Mouse (Mus musculus): Measurements from ENCODE around the gene Cask. TPM values are rescaled to one million over a fixed set of nuclear protein-coding genes. Genes with fewer than 3 reads are reported as not detected.

Cask gene
- total RNA-seq, 1 experiment from 2014 or later = 34.4 TPM

DNA sequence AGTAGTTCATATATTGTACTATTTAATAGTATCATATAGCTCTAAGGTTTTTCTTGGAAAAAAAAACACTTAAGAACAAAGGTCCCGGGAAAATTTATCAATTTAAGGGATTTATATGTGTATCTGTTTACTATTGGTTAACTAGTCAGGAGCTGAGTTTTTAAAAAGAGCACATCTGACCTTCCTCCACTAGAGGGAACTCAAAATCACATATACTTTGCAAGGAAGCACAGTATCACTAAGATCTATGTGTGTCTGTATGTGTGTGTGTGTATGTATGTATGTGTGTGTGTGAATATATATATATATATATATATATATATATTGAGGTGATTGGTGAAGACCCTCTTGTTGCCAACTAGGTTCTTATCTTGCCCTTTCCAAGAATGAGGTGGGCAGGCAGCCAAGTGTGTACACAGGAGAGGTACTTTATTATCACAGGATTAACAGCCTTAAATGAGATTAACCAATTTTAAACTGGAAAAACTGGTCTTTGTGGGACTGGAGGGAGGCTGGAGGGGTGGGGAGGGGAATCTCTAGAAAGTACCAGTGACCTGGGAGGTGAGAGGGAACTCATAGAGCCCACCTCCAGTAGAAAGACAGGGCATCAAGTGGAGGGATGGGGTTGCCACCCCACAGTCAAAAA, 121.2 kb downstream of the Cask start:
- no peak for ATAC-seq (replicated peaks; ENCODE audit: insufficient number of reproducible peaks, low FRiP score, low TSS enrichment, poor library complexity, severe bottlenecking)

DNA sequence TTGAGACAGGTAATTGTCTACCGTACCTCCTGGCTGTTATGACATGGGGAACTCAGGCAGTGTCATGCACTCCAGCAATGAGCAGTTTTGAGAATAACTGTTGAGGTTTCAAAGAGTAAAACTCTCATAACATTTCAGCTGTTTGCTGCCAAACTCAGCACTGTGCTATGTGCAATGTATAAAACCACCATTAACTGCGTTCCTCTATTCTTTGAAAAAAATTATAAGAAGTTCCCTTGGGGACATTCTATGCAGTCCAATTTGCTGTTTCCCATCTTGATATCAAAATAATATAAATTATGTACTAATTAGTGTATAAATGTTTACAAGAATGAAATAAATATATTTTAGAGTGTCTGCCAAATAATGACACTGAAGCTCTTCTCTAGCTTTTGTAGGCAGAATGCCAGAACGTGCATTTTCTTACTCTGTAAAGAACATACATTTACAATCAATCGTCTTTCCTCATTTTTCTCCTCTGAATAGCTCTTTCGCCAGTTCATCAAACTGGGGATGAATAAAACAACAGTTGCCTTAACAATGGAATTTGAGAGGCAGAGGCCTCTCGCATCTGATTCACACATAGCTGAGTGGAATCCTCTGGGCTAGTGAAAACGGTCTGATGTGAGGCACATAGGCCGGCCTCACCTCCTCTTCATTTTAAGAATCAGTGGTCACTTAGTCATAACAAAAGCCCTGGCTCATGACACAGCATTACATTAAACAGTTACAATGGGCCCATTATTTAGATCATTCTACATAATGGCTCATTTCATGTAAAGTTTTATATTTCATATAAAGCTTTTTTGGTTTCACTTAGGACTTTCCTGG, 125.4 kb downstream of the Cask start:
- ATAC-seq (replicated peaks; ENCODE audit: insufficient number of reproducible peaks, low FRiP score, low TSS enrichment, poor library complexity, severe bottlenecking) = no peak

DNA sequence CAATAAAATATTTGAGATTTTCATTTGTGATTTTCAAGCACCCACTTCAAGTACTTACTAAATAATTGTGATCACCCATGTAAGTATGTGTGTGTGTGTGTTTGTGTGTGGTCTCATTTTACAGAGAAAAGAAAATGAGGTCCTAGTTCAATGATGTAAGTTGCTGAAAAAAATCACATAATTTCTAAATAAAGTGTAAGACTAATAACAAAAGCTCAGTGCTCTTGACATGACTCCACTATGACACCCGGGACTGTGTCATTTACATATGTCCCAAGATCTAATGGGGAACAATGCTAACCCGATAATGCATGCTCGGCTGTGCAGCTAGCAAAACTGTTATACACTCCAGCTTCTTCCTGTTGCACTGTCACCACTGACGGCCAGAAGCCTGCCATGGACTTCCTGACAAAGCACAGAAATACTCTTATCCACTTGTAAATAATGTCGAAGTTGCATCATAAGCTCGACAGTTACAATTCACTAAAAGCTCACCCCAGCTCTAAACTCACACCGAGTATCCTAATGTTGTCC, 130.8 kb downstream of the Cask start:
- ATAC-seq (replicated peaks; ENCODE audit: insufficient number of reproducible peaks, low FRiP score, low TSS enrichment, poor library complexity, severe bottlenecking) = no peak; the same call in 1 of the 2 replicates

DNA sequence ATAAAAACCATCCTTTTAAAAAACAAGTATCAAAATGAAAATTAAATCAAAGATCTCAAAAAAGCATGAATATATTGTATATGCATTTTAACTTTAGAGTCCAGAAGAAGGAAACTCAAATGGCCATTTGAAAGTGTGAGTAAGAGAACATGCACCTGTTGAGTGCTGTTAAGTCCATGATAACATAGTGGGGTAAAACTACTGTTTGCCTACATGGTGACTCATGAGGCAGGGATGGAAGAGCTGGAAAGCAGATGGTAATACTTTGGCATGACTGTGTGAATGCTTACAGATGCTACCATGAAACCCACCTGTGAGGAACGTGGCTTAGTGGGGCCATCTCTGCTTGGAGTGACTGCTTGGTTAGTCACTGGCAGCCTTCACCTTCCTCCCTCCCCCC, 132.9 kb downstream of the Cask start:
- no peak for ATAC-seq (replicated peaks; ENCODE audit: insufficient number of reproducible peaks, low FRiP score, low TSS enrichment, poor library complexity, severe bottlenecking)

DNA sequence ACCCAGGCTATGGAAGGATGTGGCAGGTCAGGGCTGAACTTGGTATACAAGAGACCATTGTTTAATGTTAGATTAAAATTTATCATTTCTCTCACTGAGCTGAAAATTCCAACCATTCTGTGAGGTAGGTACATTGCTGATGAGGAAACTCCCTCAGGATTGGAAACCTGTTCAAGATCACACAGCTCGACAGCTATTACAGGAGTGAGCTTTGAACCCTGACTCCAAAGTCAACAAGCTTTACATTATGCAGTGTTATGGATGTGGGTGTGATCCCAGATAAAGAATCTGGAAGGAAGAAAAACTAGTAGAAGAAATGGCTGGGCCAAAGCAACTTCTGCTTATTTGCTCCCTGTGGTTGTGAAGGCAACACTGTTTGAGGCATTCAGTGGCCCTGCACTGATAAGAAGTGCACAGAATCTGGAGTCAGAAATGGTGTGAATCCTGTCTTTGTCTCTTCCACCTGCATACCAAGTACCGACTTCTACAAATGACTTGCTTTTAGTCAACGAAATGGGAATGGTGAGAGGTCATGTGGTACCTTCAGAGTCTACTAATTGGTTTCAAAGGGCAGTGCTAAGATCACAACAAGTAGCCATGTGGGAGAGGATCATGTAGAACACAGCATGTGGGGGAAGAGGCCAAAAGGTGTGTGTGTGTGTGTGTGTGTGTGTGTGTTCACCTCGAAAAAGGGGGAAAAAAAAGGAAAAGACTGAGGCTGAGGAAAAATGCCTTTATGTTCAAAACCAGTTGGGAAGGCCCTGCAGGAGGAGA, 134.2 kb downstream of the Cask start:
- ATAC-seq (replicated peaks; ENCODE audit: insufficient number of reproducible peaks, low FRiP score, low TSS enrichment, poor library complexity, severe bottlenecking) = no peak

DNA sequence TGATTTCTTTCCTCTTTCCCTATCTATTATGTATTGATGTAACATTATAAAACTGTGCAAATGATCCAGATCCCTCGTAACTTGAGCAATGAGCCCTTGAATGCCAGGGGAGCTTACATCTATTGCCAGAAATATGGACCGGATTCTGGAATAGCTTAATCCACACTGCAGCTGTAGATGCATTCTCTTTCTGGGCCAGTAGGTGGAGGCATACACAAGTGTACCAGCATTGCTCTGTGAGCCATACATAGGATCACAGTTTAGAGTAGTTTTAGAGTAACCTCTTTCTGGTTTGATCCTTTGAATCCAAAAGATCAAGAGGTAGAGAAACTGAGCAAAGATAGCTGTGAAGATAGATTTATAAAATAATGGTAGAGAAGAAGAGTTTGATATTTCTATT, 141.0 kb downstream of the Cask start:
- ATAC-seq (replicated peaks; ENCODE audit: insufficient number of reproducible peaks, low FRiP score, low TSS enrichment, poor library complexity, severe bottlenecking) = 0 out of 2 replicates have a peak, but pooled peaks have one; percentile 53

DNA sequence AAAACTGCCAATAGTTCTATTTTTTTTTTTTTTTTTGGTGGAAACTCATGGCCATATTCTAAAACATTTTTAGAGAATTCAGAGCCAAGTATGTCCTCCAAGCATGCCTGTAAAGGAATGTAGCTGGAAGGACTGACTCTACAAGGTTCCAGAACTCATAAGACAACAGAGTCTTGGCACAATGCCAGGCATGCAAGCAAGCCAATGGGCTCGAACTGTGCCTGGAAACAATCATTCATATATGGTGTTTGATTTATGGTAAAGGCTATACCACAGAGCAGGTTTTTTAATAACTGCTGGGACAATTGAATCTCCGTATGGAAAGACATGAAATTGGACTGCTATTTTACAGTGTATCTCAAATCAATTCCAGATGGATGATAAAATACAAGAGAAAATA, 146.1 kb downstream of the Cask start:
- no peak for ATAC-seq (replicated peaks; ENCODE audit: insufficient number of reproducible peaks, low FRiP score, low TSS enrichment, poor library complexity, severe bottlenecking)

DNA sequence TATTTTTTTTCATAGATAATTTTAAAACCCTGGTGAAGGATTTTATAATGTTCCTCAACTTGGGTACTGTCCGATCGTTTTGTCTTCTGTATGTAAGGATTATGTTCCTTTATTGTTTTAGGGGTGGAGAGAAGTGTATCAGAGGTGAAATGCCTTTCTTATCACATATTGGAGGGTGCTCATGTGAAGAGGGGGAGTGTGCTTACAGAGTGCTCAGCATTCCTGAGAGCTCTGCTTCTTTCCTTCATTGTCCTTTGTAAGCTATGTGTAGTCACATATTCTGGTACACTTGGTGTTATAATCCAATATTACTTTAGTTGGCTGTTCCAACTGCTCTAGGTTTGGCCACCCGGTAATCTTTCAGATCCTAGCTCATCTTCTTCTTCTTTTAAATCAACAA, 150.5 kb downstream of the Cask start:
- ATAC-seq (replicated peaks; ENCODE audit: insufficient number of reproducible peaks, low FRiP score, low TSS enrichment, poor library complexity, severe bottlenecking) = no peak

DNA sequence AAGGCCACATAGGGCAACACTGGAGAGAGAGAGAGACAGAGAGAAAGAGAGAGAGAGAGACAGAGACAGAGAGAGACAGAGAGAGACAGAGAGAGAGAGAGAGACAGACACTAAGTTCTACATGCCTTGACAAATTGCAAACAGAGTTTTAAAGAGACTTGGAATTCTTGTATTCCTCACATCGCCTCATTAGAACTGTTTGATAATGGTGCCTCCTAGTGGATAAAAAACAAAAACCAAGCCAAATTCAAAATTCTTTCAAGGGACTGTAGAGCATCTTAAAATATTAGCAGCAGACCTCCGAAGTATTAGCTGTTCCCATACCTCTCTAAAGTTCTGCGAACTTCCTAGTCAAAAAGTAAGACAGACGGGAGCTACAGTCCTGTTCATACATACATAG, 159.3 kb downstream of the Cask start:
- no peak for ATAC-seq (replicated peaks; ENCODE audit: insufficient number of reproducible peaks, low FRiP score, low TSS enrichment, poor library complexity, severe bottlenecking)

DNA sequence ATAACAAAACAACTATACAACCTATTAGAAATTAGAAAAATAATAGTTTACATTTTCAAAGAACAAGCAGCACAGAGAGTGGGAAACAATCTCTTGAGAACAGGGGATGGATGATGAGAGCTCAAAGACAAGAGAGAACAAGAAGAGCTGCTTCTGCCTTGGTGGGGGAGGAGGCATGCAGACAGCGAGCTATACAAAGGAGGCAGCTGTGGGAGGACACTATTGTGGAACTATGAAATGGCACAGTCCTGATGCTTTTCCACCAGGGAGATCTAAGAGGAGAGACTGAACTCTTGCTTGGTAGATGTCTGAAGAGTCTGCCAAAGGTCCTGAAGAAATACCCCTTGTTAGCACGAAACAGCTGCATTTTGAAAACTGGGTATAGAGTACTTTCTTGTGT, 162.8 kb downstream of the Cask start:
- no peak for ATAC-seq (replicated peaks; ENCODE audit: insufficient number of reproducible peaks, low FRiP score, low TSS enrichment, poor library complexity, severe bottlenecking)

DNA sequence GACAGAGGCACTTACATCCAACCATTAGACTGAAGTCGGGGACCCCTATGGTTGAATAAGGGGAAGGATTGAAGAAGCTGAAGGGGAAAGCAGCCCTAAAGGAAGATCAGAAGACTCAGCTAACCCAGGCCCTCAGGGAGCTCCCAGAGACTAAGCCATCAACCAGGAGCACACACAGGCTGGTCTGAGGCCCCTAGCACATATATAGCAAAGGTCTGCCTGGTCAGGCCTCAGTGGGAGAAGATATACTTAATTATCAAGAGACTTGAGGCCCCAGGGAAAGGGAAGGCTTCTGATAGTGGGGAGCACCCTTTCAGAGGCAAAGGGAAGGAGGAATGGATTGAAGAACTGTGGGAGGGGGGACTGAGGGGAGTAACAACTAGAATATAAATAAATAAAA, 164.6 kb downstream of the Cask start:
- ATAC-seq (replicated peaks; ENCODE audit: insufficient number of reproducible peaks, low FRiP score, low TSS enrichment, poor library complexity, severe bottlenecking) = no peak

DNA sequence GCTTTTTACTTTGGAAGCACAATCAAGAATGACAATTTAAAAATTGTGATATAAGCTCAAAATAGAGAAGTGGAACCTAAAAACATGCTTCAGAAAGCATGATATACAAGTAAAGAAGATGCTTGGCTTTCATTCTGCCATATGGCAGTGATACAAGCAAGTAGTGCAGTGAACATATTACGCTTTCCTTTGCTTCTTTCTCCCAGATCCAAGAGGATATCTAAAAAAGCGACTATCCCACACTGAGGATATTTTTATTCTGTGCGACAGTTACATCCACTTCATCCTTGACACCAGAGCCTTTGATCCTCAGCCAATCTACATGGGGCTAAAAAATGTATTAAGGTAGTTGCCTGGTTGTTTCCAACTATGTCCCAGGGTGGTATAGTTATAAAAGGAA, 169.4 kb downstream of the Cask start:
- no peak for ATAC-seq (replicated peaks; ENCODE audit: insufficient number of reproducible peaks, low FRiP score, low TSS enrichment, poor library complexity, severe bottlenecking)

DNA sequence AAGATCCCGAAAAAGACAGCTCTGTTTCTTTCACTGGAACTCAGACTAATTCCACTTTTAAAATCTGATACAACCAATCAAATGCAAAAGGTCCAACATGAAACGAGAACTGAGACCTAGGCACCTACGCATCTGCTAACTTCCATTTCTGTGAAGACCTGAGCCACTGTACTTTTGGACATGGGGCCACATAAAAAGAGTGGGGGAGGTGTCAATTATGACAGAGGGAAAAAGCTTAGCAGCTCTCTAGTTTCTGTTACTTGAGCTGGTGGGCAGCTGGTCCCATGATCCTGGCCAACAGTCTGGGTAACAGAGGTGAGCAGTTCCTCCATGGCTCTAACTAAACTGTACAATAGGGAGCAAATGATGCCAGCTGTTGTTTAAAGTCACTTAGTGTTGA, 178.2 kb downstream of the Cask start:
- no peak for ATAC-seq (replicated peaks; ENCODE audit: insufficient number of reproducible peaks, low FRiP score, low TSS enrichment, poor library complexity, severe bottlenecking)

DNA sequence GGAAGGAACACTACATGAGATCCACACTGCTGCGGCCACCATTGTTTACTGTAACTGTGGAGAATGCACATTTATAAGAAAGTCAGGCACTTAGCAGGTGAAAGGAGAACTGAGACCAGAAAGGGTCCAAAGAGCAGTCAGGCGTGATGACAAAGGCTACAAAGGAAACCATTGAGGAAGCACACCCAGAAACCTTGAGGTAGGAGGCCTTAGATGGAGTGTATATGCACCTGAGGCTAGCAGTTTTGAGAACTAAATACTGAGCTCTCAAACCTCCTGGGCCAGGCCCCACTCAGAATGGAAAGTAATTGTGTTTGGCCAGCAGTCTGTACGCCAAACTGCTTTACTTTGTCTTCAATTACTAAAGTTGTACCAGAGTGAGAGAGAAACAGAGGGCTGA, 180.8 kb downstream of the Cask start:
- 0 out of 2 replicates have a peak, but pooled peaks have one; percentile 5 for ATAC-seq (replicated peaks; ENCODE audit: insufficient number of reproducible peaks, low FRiP score, low TSS enrichment, poor library complexity, severe bottlenecking)

DNA sequence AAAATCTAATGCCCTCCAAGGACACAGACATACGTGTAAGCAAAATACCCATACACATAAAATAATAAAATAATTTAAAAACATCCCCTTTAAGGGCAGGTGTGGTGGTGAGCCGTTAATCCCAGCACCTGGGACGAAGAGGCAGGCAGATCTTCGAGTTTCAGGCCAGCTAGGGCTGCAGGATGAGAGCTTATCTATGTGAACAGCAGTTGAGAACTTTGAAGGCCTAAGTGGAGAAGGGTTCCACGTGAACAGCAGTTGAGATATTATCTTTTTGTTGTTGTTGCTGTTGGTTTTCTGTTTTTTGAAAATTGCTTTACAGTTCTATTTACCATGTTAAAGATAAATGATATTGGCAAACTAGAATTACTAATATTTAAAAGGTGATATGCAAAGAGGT, 182.3 kb downstream of the Cask start:
- no peak for ATAC-seq (replicated peaks; ENCODE audit: insufficient number of reproducible peaks, low FRiP score, low TSS enrichment, poor library complexity, severe bottlenecking)

DNA sequence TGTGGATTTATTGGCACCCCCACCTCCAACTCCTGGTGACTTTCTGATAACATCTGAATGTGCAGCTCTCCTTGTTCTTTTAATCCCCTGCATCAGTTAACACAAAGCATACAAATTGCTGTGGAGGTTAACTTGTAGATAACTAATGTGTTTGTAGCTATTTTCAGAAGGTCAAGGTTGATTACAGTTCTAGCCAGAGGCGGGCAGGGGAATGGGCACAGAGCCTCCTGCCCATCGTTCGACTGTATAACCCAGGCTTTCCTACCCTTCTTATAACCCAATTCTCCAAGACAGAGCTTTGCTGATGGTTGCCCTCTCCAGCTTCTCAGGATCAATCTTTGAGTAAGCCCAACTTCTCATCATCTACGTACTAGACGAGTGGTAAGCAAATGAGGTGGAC, 190.1 kb downstream of the Cask start, which contains the start of gene Gpr82:
Gene Gpr82 (plus strand): TSS at position 301 of the 400 bp plus-strand sequence.
- no peak for ATAC-seq (replicated peaks; ENCODE audit: insufficient number of reproducible peaks, low FRiP score, low TSS enrichment, poor library complexity, severe bottlenecking)

DNA sequence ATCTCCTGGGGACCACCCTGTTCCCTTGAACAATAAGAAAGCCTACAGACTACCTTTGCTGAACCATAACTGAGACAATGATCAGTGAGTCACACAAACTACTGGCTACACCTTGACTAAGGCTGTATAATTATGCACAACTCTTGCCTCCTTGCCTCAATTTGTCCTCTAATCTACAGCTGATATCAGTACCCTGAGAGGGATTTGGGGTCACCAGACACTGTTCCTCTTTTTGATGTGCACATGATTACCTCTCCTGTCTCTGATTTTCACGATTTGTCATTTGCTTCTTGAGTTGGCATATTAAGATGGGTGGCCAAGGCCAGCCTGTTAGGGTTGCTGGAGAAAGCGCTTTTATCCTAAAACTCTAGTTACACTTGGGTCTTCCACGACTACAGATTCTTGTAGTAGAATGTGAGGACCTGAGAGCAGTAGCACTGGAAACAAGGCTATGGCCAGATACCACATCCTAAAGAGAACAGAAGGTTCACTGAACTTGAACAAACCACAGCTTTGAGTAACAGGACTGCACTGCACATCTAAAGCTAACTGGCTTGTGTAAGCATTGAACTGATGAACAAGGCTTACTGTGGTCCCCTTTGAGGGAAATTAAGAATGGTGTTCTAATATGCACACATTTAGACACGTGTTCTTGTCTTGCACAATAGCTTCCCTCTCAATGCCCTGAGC, 191.8 kb downstream of the Cask start:
- ATAC-seq (replicated peaks; ENCODE audit: insufficient number of reproducible peaks, low FRiP score, low TSS enrichment, poor library complexity, severe bottlenecking) = 0 out of 2 replicates have a peak, but pooled peaks have one; percentile 19

DNA sequence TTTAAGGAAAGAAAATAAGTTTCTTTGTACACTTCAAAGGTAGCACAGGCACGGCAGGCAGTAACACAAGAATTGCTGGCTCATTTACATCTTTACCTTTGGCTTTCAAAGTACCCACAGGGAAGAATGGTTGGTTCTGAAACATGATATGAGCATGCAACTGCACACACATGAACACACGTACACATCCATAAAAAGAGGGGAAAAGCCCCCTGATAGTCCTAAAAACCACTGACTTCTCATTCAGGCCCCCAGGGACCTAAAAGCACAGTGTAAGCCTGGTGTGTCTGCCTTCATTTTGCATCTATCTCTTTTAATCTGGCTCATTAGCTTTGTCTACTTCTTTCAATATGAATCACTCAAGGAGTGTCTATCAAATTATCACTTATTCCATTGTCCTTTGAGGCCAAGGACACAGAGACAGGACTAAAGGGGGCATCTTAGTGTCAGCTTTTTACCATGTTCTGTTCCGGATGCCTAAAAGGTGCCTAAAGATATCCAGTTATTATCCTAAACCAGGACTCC, 192.5 kb downstream of the Cask start:
- ATAC-seq (replicated peaks; ENCODE audit: insufficient number of reproducible peaks, low FRiP score, low TSS enrichment, poor library complexity, severe bottlenecking) = no peak

All from monocyte, adult 5-6 weeks (primary cell).